Mouse (Mus musculus) MEL (cell line): ENCODE measurements around the gene Olfr476. TPM values are rescaled to one million over a fixed set of nuclear protein-coding genes. Genes with fewer than 3 reads are reported as not detected.
"Not testable (repeated sequence)": the region's sequence is repeated elsewhere in the genome, so short reads cannot be mapped to it uniquely, and the experiment has no call there.

ENCODE experiments used
- DNase-seq: peaks from one replicate; pipeline ENCODE4 v3.0.0; 2011; ENCODE audit warnings: low read depth, low spot score
- H3K27ac ChIP-seq: 2 replicates; pipeline ENCODE4 v1.5.1; 2012; ENCODE audit warnings: low read depth, mild to moderate bottlenecking, control low read depth, low read length, moderate library complexity; ENCODE audit not compliant: control insufficient read depth
- H3K27me3 ChIP-seq, 2 experiments: fragments of 150-350 bp in 1 of 2; sonication (generic) in 1 of 2; 2 replicates each; pipeline ENCODE4 v1.6.1; 2012; ENCODE audit warnings: low read length in 2 of 2, mild to moderate bottlenecking in 2 of 2, improper control_type of control experiment in 1 of 2, moderate library complexity in 1 of 2; ENCODE audit not compliant: insufficient read depth in 2 of 2, control insufficient read depth in 1 of 2
- H3K36me3 ChIP-seq, 2 experiments: 2 replicates each; pipeline ENCODE4 v1.6.1; 2012 to 2014; ENCODE audit warnings: low read length in 2 of 2, improper control_type of control experiment in 1 of 2, inconsistent platforms in 1 of 2, mild to moderate bottlenecking in 1 of 2; ENCODE audit not compliant: insufficient read depth in 2 of 2, control insufficient read depth in 1 of 2
- H3K4me1 ChIP-seq, 2 experiments: fragments of 150-350 bp in 1 of 2; sonication (generic) in 1 of 2; 2 replicates each; pipeline ENCODE4 v1.6.1; 2012; ENCODE audit warnings: low read length in 2 of 2, improper control_type of control experiment in 1 of 2, mild to moderate bottlenecking in 1 of 2; ENCODE audit not compliant: insufficient read depth in 2 of 2, control insufficient read depth in 1 of 2
- H3K4me3 ChIP-seq, 2 experiments: fragments of 150-350 bp in 1 of 2; sonication (generic) in 1 of 2; 2 replicates each; pipeline ENCODE4 v1.5.1; 2012; ENCODE audit warnings: low read depth in 2 of 2, low read length in 2 of 2, mild to moderate bottlenecking in 2 of 2, moderate library complexity in 2 of 2, control low read depth in 1 of 2, improper control_type of control experiment in 1 of 2; ENCODE audit not compliant: control insufficient read depth in 1 of 2, insufficient read depth in 1 of 2
- H3K79me2 ChIP-seq: 2 replicates; pipeline ENCODE4 v1.6.1; 2012; ENCODE audit warnings: mild to moderate bottlenecking, low read length, moderate library complexity; ENCODE audit not compliant: control insufficient read depth, poor library complexity, insufficient read depth
- H3K9ac ChIP-seq: 2 replicates; pipeline ENCODE4 v1.6.1; 2012; ENCODE audit warnings: low read depth, mild to moderate bottlenecking, control low read depth, low read length, moderate library complexity; ENCODE audit not compliant: control insufficient read depth, poor library complexity, severe bottlenecking
- H3K9me3 ChIP-seq: fragments of 150-350 bp; sonication (generic); replicated peaks from 2 replicates; pipeline ENCODE4 v1.6.1; 2012; ENCODE audit warnings: mild to moderate bottlenecking, low read length, improper control_type of control experiment, moderate library complexity; ENCODE audit not compliant: insufficient read depth
- CHD1 ChIP-seq: IDR thresholded peaks from 2 replicates; pipeline ENCODE4 v1.6.1; 2012; ENCODE audit warnings: low read depth, mild to moderate bottlenecking, inconsistent platforms, low read length, improper control_type of control experiment
- CHD2 ChIP-seq: IDR thresholded peaks from 2 replicates; pipeline ENCODE4 v1.6.1; 2011; ENCODE audit warnings: low read length, improper control_type of control experiment
- ELF1 ChIP-seq: IDR thresholded peaks from 2 replicates; pipeline ENCODE4 v1.6.1; 2014; ENCODE audit warnings: low read depth, mild to moderate bottlenecking, inconsistent platforms, low read length, improper control_type of control experiment, moderate library complexity
- JUND ChIP-seq: IDR thresholded peaks from 2 replicates; pipeline ENCODE4 v1.6.1; 2011; ENCODE audit warnings: low read depth, mild to moderate bottlenecking, improper control_type of control experiment, low read length
- KAT2A ChIP-seq: conservative IDR thresholded peaks from 2 replicates; pipeline ENCODE4 v1.6.1; 2012; ENCODE audit warnings: low read depth, low read length, improper control_type of control experiment, inconsistent platforms
- MAZ ChIP-seq: IDR thresholded peaks from 2 replicates; pipeline ENCODE4 v1.6.1; 2012; ENCODE audit warnings: low read depth, mild to moderate bottlenecking, inconsistent platforms, low read length, improper control_type of control experiment
- MYB ChIP-seq: IDR thresholded peaks from 2 replicates; pipeline ENCODE4 v1.6.1; 2011; ENCODE audit warnings: mild to moderate bottlenecking, low read depth, low read length, improper control_type of control experiment
- NELFE ChIP-seq: IDR thresholded peaks from 2 replicates; pipeline ENCODE4 v1.6.1; 2011; ENCODE audit warnings: low read depth, low read length, improper control_type of control experiment
- NRF1 ChIP-seq: IDR thresholded peaks from 2 replicates; pipeline ENCODE4 v1.6.1; 2014; ENCODE audit warnings: low read depth, mild to moderate bottlenecking, inconsistent platforms, low read length, improper control_type of control experiment, moderate library complexity; ENCODE audit not compliant: poor library complexity, insufficient read depth, severe bottlenecking
- POLR2A ChIP-seq, 2 experiments: IDR thresholded peaks; 2 replicates each; pipeline ENCODE4 v1.6.1; 2011 to 2012; ENCODE audit warnings: low read length in 2 of 2, mild to moderate bottlenecking in 2 of 2, control low read depth in 1 of 2, improper control_type of control experiment in 1 of 2, low read depth in 1 of 2, moderate library complexity in 1 of 2; ENCODE audit not compliant: control insufficient read depth in 1 of 2, insufficient read depth in 1 of 2, poor library complexity in 1 of 2
- POLR2AphosphoS2 ChIP-seq: IDR thresholded peaks from 2 replicates; pipeline ENCODE4 v1.6.1; 2011; ENCODE audit warnings: low read length, improper control_type of control experiment
- POLR2AphosphoS5 ChIP-seq: IDR thresholded peaks from 2 replicates; pipeline ENCODE4 v1.6.1; 2012; ENCODE audit warnings: low read depth, borderline replicate concordance, mild to moderate bottlenecking, inconsistent platforms, low read length, moderate library complexity, mixed read lengths
- RCOR1 ChIP-seq: IDR thresholded peaks from 2 replicates; pipeline ENCODE4 v1.6.1; 2012; ENCODE audit warnings: low read depth, mild to moderate bottlenecking, inconsistent platforms, low read length, improper control_type of control experiment
- TAL1 ChIP-seq: IDR thresholded peaks from 2 replicates; pipeline ENCODE4 v1.6.1; 2012; ENCODE audit warnings: mild to moderate bottlenecking, inconsistent platforms, low read length, moderate library complexity, mixed read lengths
- TCF12 ChIP-seq: IDR thresholded peaks from 2 replicates; pipeline ENCODE4 v1.6.1; 2014; ENCODE audit warnings: low read depth, mild to moderate bottlenecking, inconsistent platforms, low read length, improper control_type of control experiment, moderate library complexity
- ZKSCAN1 ChIP-seq: IDR thresholded peaks from 2 replicates; pipeline ENCODE4 v1.6.1; 2012; ENCODE audit warnings: low read depth, mild to moderate bottlenecking, inconsistent platforms, low read length, improper control_type of control experiment, moderate library complexity
- ZMIZ1 ChIP-seq: IDR thresholded peaks from 2 replicates; pipeline ENCODE4 v1.6.1; 2012; ENCODE audit warnings: low read depth, mild to moderate bottlenecking, inconsistent platforms, low read length, improper control_type of control experiment, moderate library complexity
- polyA plus RNA-seq, 2 experiments: library from polyadenylated mRNA; stranded (reverse) in 1 of 2; unstranded in 1 of 2; fragments of >175 nt in 1 of 2; fragments of >200 nt in 1 of 2; gene quantifications; 2 replicates each; pipeline versions ENCODE4 v1.2.1 to v1.2.4; 2012; ENCODE audit warnings: low replicate concordance in 2 of 2, low read depth in 1 of 2; ENCODE audit not compliant: insufficient read length in 2 of 2, insufficient read depth in 1 of 2, missing spikeins in 1 of 2
- total RNA-seq: library from RNA; depleted of rRNA; stranded (reverse); fragments of 300-350 nt; gene quantifications from 2 replicates; pipeline ENCODE4 v1.2.3, GENCODE M21; 2012; rRNA removed

Gene Olfr476
- total and polyA plus RNA-seq, 3 experiments, result not detected

DNA sequence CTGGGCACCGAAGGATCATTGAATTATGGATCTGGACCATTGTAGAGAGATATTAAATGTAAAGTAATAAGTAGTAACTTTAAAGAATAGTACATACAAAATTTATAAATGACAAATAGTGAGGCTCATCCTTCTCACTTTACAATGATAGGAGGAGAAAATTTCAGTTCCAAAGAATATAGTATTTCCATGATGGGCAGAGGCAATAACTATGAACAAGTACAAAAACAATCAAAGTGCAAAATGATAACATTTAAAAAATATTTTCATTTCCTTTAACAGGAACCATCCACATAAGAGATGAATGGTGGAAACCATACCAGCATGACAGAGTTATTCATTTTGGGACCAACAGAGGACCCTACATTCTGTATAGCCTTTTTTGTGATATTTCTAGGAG lies 10.3 kb upstream of the Olfr476 start, which contains the start of gene Olfr474:
TSS of gene Olfr474 (plus strand) at position 301 of the 400 bp plus-strand sequence.
- Histone ChIP-seq H3K9me3 (no peaks in the 10 kb centered on the region), H3K79me2 (no peaks in the 10 kb centered on the region), H3K9ac (no peak within 1 kb of the TSS), H3K4me3 (no peak within 1 kb of the TSS), H3K4me1 (no peaks in the 10 kb centered on the region), H3K36me3 (no peaks in the 10 kb centered on the region), H3K27me3 (no peaks in the 10 kb centered on the region), H3K27ac (no peak within 1 kb of the TSS)
- DNase-seq, result no peak
- TF ChIP-seq RCOR1 (no peak), TCF12 (no peak), CHD1 (no peak), ZMIZ1 (no peak), POLR2AphosphoS5 (no peak), POLR2A (IDR thresholded peaks at IDR 0.05; ENCODE audit: control insufficient read depth in 1 of 2, insufficient read depth in 1 of 2, low read depth in 1 of 2, low read length in 2 of 2, poor library complexity in 1 of 2) (no peak), NELFE (no peak), TAL1 (no peak), CHD2 (no peak), NRF1 (no peak)

DNA sequence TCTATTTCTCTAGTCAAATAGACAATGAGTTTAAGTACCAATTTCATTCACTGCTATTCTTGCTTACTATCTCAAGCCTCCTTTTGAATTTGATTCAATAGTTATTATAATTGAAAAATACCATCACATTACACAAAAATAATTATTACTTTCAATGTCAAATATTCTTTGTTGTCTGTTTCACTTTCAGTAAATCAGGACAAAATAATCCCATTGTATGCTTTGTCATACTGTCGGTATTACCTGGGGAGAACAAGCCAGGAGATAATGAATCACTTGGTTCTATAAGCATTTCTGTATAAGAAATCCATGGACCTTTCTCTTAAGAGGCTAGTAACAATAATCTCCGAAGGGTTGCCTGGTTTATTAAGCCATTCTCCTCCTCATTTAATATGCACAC lies 21.8 kb downstream of the Olfr476 start, which contains the start of gene Olfr477:
TSS of gene Olfr477 (plus strand) at position 301 of the 400 bp plus-strand sequence.
- no peaks in the 10 kb centered on the region for H3K27me3 ChIP-seq
- no peak within 1 kb of the TSS for H3K4me3 ChIP-seq
- no peaks in the 10 kb centered on the region for H3K4me1 ChIP-seq
- no peaks in the 10 kb centered on the region for H3K36me3 ChIP-seq
- TF ChIP-seq ELF1, result no peak
- TF ChIP-seq CHD1, result no peak
- no peak for TF ChIP-seq POLR2AphosphoS2
- TF ChIP-seq MYB, result no peak
- TF ChIP-seq JUND, result no peak
- TF ChIP-seq KAT2A, result no peak
- no peak for TF ChIP-seq MAZ
- TF ChIP-seq ZKSCAN1, result no peak
- TF ChIP-seq, all 39 proteins: peak for 0
- Histone ChIP-seq H3K9ac (no peak within 1 kb of the TSS), H3K79me2 (no peaks in the 10 kb centered on the region), H3K9me3 (no peaks in the 10 kb centered on the region), H3K27ac (no peak within 1 kb of the TSS)
- no peak for DNase-seq

DNA sequence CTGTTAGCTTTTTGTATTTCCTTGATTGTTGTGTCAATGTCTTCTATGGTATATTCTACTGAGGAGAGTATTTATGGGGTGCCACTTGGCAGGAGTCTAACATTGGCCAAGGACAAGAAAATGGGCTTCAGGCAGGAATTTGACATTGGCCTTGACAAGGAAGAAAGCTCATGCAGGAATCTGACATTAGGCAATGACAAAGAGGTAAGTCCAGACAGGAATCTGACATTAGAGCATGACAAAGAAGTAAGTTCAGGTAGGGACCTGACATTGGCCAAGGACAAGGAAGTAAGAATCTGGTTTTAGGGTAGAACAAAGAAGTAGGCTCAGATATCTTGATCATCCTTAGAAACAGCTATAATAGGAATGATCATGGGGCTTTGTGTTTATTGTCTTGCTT lies 49.7 kb downstream of the Olfr476 start:
- H3K9ac ChIP-seq, H3K9me3 ChIP-seq, H3K79me2 ChIP-seq, H3K4me3 ChIP-seq, H3K27ac ChIP-seq, H3K4me1 ChIP-seq, H3K27me3 ChIP-seq, H3K36me3 ChIP-seq, DNase-seq: not testable (repeated sequence)

Other genes with a start within 250 kb of the Olfr476 start
- gene Cyb5r2, start 206.8 kb upstream of the Olfr476 start, total RNA-seq, result not detected in 2 replicates
- not detected for gene Cyb5r2, start 206.8 kb upstream of the Olfr476 start, polyA plus RNA-seq
- gene Ovch2, start 163.6 kb upstream of the Olfr476 start, total RNA-seq, result not detected in 2 replicates
- gene Ovch2, start 163.6 kb upstream of the Olfr476 start, polyA plus RNA-seq, result not detected
- gene Olfr467, start 152.5 kb upstream of the Olfr476 start, total RNA-seq, result not detected in 2 replicates
- not detected for gene Olfr467, start 152.5 kb upstream of the Olfr476 start, polyA plus RNA-seq
- not detected in 2 replicates for gene Olfr469, start 139.3 kb upstream of the Olfr476 start, total RNA-seq
- not detected for gene Olfr469, start 139.3 kb upstream of the Olfr476 start, polyA plus RNA-seq
- not detected in 2 replicates for gene Olfr470, start 117.3 kb upstream of the Olfr476 start, total RNA-seq
- gene Olfr470, start 117.3 kb upstream of the Olfr476 start, polyA plus RNA-seq, result not detected
- gene Olfr472, start 66.9 kb upstream of the Olfr476 start, total RNA-seq, result not detected in 2 replicates
- gene Olfr472, start 66.9 kb upstream of the Olfr476 start, polyA plus RNA-seq, result under 1 TPM in 1 of 2 experiments, not detected in 1; 0.01 TPM
- gene Olfr473, start 34.4 kb upstream of the Olfr476 start, total RNA-seq, result not detected in 2 replicates
- not detected for gene Olfr473, start 34.4 kb upstream of the Olfr476 start, polyA plus RNA-seq
- gene Olfr474, start 10.2 kb upstream of the Olfr476 start, total RNA-seq, result not detected in 2 replicates
- gene Olfr474, start 10.2 kb upstream of the Olfr476 start, polyA plus RNA-seq, result not detected
- gene Olfr477, start 21.9 kb downstream of the Olfr476 start, total RNA-seq, result not detected in 2 replicates
- gene Olfr477, start 21.9 kb downstream of the Olfr476 start, polyA plus RNA-seq, result not detected
- gene Olfr478, start 69.2 kb downstream of the Olfr476 start, total RNA-seq, result not detected in 2 replicates
- not detected for gene Olfr478, start 69.2 kb downstream of the Olfr476 start, polyA plus RNA-seq
- not detected in 2 replicates for gene Olfr479, start 85.9 kb downstream of the Olfr476 start, total RNA-seq
- gene Olfr479, start 85.9 kb downstream of the Olfr476 start, polyA plus RNA-seq, result not detected
- not detected in 2 replicates for gene Olfr480, start 102.5 kb downstream of the Olfr476 start, total RNA-seq
- not detected for gene Olfr480, start 102.5 kb downstream of the Olfr476 start, polyA plus RNA-seq
- not detected in 2 replicates for gene Olfr481, start 115.1 kb downstream of the Olfr476 start, total RNA-seq
- gene Olfr481, start 115.1 kb downstream of the Olfr476 start, polyA plus RNA-seq, result not detected
- gene Olfr482, start 132.8 kb downstream of the Olfr476 start, total RNA-seq, result not detected in 2 replicates
- not detected for gene Olfr482, start 132.8 kb downstream of the Olfr476 start, polyA plus RNA-seq
- not detected in 2 replicates for gene Olfr483, start 136.0 kb downstream of the Olfr476 start, total RNA-seq
- gene Olfr483, start 136.0 kb downstream of the Olfr476 start, polyA plus RNA-seq, result not detected
- gene Olfr484, start 162.6 kb downstream of the Olfr476 start, total RNA-seq, result not detected in 2 replicates
- gene Olfr484, start 162.6 kb downstream of the Olfr476 start, polyA plus RNA-seq, result not detected
- not detected in 2 replicates for gene Olfr485, start 195.1 kb downstream of the Olfr476 start, total RNA-seq
- not detected for gene Olfr485, start 195.1 kb downstream of the Olfr476 start, polyA plus RNA-seq
- not detected in 2 replicates for gene Olfr486, start 207.9 kb downstream of the Olfr476 start, total RNA-seq
- not detected for gene Olfr486, start 207.9 kb downstream of the Olfr476 start, polyA plus RNA-seq
- gene Olfr487, start 249.8 kb downstream of the Olfr476 start, total RNA-seq, result not detected in 2 replicates
- gene Olfr487, start 249.8 kb downstream of the Olfr476 start, polyA plus RNA-seq, result not detected